Mouse (Mus musculus) testis, adult 2 months (tissue): ENCODE data around the gene Gm20403. TPM values are rescaled to one million over a fixed set of nuclear protein-coding genes. Genes with fewer than 3 reads are reported as not detected.

Source experiments
- H3K27ac ChIP-seq: fragments of 200-500 bp; 2 replicates; pipeline ENCODE4 v1.5.1; 2012; ENCODE audit warnings: low read depth, low read length; ENCODE audit not compliant: control insufficient read depth, insufficient read depth
- H3K27me3 ChIP-seq: fragments of 200-500 bp; 2 replicates; pipeline ENCODE4 v1.6.1; 2012; ENCODE audit warnings: mild to moderate bottlenecking, low read length, moderate library complexity; ENCODE audit not compliant: control insufficient read depth, insufficient read depth
- H3K36me3 ChIP-seq: fragments of 200-500 bp; 2 replicates; pipeline ENCODE4 v1.6.1; 2012; ENCODE audit warnings: mild to moderate bottlenecking, low read length; ENCODE audit not compliant: control insufficient read depth, insufficient read depth
- H3K4me1 ChIP-seq: fragments of 200-500 bp; 2 replicates; pipeline ENCODE4 v1.6.1; 2012; ENCODE audit warnings: low read length; ENCODE audit not compliant: control insufficient read depth, insufficient read depth
- H3K4me3 ChIP-seq: fragments of 200-500 bp; 2 replicates; pipeline ENCODE4 v1.5.1; 2012; ENCODE audit warnings: low read depth, mild to moderate bottlenecking, low read length, moderate library complexity, mixed read lengths; ENCODE audit not compliant: control insufficient read depth
- CTCF ChIP-seq: fragments of 200-500 bp; IDR thresholded peaks from 2 replicates; pipeline ENCODE4 v1.5.1; 2012; ENCODE audit warnings: low read depth, mild to moderate bottlenecking, inconsistent platforms, low read length, moderate library complexity; ENCODE audit not compliant: control insufficient read depth, insufficient read depth, insufficient replicate concordance
- POLR2A ChIP-seq: fragments of 200-500 bp; IDR thresholded peaks from 2 replicates; pipeline ENCODE4 v1.6.1; 2012; ENCODE audit warnings: low read depth, mild to moderate bottlenecking, inconsistent platforms, low read length, moderate library complexity; ENCODE audit not compliant: control insufficient read depth
- polyA plus RNA-seq: library from polyadenylated mRNA; depleted of rRNA; stranded (reverse); fragments of >200 nt; gene quantifications from 2 replicates; pipeline ENCODE4 v1.2.3, GENCODE M21; 2012

The Gm20403 gene
- polyA plus RNA-seq, 1 experiment, result not detected

- Histone ChIP-seq H3K27me3 (no peaks in the 10 kb centered on the region), H3K4me1 (no peaks in the 10 kb centered on the region; the same call in none of the 2 replicates), H3K27ac (peak overlapping the region; percentile 58), H3K36me3 (no peaks in the 10 kb centered on the region), H3K4me3 (peak overlapping the region; percentile 59)
- TF ChIP-seq POLR2A (no peak), CTCF (no peak)
Observed at GRCm38 (mm10) chr12:54999016-54999690, 12.8 kb upstream of the Gm20403 start.

- peak overlapping the region; percentile 60 for H3K4me3 ChIP-seq
- no peaks in the 10 kb centered on the region for H3K27me3 ChIP-seq
- no peaks in the 10 kb centered on the region for H3K36me3 ChIP-seq
- peaks cover 5% of the 10 kb centered on the region for H3K4me1 ChIP-seq
- TF ChIP-seq POLR2A (no peak), CTCF (no peak)
- H3K27ac ChIP-seq, result no peak overlapping the region
Observed at GRCm38 (mm10) chr12:54998411-54998810, 12.1 kb upstream of the Gm20403 start.

- H3K36me3 ChIP-seq, result no peaks in the 10 kb centered on the region
- no peaks in the 10 kb centered on the region for H3K27me3 ChIP-seq
- H3K4me1 ChIP-seq, result peaks cover 5% of the 10 kb centered on the region
- no peak overlapping the region for H3K4me3 ChIP-seq
- no peak overlapping the region for H3K27ac ChIP-seq
- TF ChIP-seq POLR2A (no peak), CTCF (no peak)
Observed at GRCm38 (mm10) chr12:54996979-54997474, 10.7 kb upstream of the Gm20403 start.

GRCm38 (mm10) chr12:54995965-54996364 is 9.6 kb upstream of the Gm20403 start:
- peaks cover 5% of the 10 kb centered on the region for H3K4me1 ChIP-seq
- H3K36me3 ChIP-seq, result no peaks in the 10 kb centered on the region
- TF ChIP-seq CTCF (no peak), POLR2A (no peak)
- no peak overlapping the region for H3K4me3 ChIP-seq
- no peak overlapping the region for H3K27ac ChIP-seq
- no peaks in the 10 kb centered on the region for H3K27me3 ChIP-seq

- Histone ChIP-seq H3K36me3 (no peaks in the 10 kb centered on the region), H3K4me3 (peak overlapping the region; percentile 38), H3K27me3 (no peaks in the 10 kb centered on the region), H3K4me1 (peaks cover 5% of the 10 kb centered on the region), H3K27ac (no peak overlapping the region; the same call in 1 of the 2 replicates)
- TF ChIP-seq CTCF (no peak), POLR2A (no peak)
Observed at GRCm38 (mm10) chr12:54994418-54994817, 8.1 kb upstream of the Gm20403 start.

- TF ChIP-seq POLR2A (no peak), CTCF (no peak)
- Histone ChIP-seq H3K4me1 (peaks cover 5% of the 10 kb centered on the region), H3K36me3 (no peaks in the 10 kb centered on the region), H3K27me3 (no peaks in the 10 kb centered on the region), H3K27ac (peak overlapping the region; percentile 57), H3K4me3 (peak overlapping the region; percentile 78)
Observed at GRCm38 (mm10) chr12:54994068-54994386, 7.7 kb upstream of the Gm20403 start.

- Histone ChIP-seq H3K4me1 (peaks cover 5% of the 10 kb centered on the region), H3K36me3 (no peaks in the 10 kb centered on the region), H3K27ac (peak overlapping the region; percentile 57), H3K4me3 (peak overlapping the region; percentile 78), H3K27me3 (no peaks in the 10 kb centered on the region)
- TF ChIP-seq POLR2A (no peak), CTCF (no peak)
Observed at GRCm38 (mm10) chr12:54993246-54994067, 7.1 kb upstream of the Gm20403 start.
